Mouse (Mus musculus) liver, embryonic 14.5 days (tissue): ENCODE data around the gene Socs7.
"Not testable (repeated sequence)": the region's sequence is repeated elsewhere in the genome, so short reads cannot be mapped to it uniquely, and the experiment has no call there.

ENCODE experiments used
- CTCF ChIP-seq: IDR thresholded peaks from 2 replicates; pipeline ENCODE4 v1.5.1; 2016; ENCODE audit warnings: antibody characterized with exemption, low read depth, control low read depth
- EP300 ChIP-seq: IDR thresholded peaks from 2 replicates; pipeline ENCODE4 v1.6.1; 2016; ENCODE audit warnings: antibody characterized with exemption, low read depth

DNA sequence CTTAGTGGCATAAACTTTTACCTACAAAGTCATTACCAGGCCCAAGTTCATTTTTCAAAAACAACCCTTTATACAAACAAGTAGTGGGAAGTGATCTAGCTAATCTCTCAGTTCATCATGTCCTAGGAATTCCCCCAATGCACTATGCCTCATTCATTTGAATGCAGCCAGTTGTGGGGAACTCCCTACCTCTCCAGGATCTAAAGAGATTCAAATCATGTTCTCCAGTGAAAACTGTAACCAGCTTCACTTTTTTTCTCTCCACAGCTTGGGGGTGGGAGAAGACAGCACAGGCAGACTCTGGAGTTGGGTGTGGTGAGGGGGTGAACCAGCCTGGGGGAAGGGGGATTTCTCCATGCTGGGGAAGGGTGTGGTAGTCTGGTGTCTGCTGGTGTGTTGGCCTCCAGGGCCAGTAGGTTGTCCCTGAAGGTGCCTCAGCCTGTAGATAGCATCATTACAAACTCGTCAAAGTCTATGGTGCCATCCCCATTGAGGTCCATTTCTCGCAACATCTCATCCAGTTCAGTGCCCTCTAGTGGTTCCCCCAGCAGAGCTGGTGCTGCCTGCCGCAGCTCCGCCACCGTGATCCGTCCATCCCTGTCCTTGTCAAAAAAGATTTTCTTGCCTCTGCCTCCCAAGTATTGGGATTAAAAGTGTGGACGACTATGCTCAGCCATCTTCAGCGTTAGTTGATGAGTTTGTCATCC is 40.3 kb upstream of the Socs7 start:
- 0 out of 2 replicates have a peak, but pooled peaks have one; percentile 11 for TF ChIP-seq CTCF
- not testable (repeated sequence) for TF ChIP-seq EP300
